Mouse (Mus musculus) CD4-positive, CD25-positive, alpha-beta regulatory T cell, adult 4 months (primary cell): ENCODE results near the gene Sema4a. TPM values are rescaled to one million over a fixed set of nuclear protein-coding genes. Genes with fewer than 3 reads are reported as not detected.

Experiments
- ATAC-seq: one replicate; pipeline ENCODE4 v1.8.0; 2017
- polyA plus RNA-seq, 2 experiments: library from polyadenylated mRNA; unstranded; fragments of 100-300 nt; shearing (Covaris generic); gene quantifications; one replicate each; pipeline ENCODE4 v1.2.1; 2017

Sema4a gene
- polyA plus RNA-seq, 2 experiments from 2014 or later: 17.6 to 32.8 TPM

DNA sequence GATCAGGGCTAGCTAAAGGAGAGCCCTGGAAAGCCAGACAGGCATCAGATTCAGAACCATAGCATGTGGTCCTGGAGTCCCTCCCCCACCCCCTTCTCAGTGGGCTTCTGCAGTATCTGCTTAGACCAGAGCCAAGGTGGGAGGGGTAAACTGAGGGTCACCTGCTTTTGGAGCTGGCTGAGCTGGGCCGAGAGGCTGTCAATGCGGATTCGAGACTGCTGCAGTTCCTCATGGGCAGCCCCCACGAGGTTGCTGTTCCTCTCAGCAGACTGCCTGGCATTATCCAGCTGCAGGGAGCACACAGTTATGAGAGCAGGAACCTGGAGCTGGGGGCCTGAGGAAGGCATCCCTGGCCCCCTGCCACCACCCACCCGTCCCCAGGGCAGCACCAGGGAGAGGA lies 25.1 kb upstream of the Sema4a start:
- ATAC-seq: no peak

DNA sequence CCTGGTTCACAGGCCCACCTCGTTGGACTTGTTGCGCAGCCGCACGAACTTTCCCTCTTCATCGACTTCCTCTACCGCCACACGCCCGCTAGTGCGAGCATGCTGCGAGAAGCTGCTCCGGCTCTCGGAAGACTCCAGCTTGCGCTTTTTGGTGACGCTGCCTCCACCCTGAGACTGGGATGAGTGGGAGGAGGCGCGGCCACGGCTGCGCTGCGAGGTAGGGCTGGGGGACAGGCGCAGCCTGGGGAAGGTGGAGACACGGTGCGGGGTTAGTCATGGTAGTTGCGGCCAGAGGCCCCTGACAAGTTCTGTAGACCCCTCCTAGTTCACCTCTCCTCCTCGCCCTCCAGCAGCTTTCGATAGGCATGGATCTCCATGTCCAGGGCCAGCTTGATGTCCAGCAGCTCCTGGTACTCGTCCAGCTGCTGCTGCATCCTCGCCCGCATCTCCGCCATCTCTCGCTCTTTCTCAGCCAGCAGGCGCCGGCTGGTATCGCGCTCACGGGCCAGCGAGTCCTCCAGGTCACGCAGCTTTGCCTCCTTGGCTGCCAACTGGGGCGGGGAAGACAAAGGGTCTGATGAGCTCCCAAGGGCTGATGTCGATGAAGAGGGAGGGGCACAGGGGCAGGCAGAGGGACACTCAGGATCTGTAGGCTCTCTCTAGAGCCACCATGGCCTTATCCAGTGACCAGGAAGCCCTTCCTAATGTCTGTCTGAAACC lies 23.8 kb upstream of the Sema4a start:
- no peak for ATAC-seq

DNA sequence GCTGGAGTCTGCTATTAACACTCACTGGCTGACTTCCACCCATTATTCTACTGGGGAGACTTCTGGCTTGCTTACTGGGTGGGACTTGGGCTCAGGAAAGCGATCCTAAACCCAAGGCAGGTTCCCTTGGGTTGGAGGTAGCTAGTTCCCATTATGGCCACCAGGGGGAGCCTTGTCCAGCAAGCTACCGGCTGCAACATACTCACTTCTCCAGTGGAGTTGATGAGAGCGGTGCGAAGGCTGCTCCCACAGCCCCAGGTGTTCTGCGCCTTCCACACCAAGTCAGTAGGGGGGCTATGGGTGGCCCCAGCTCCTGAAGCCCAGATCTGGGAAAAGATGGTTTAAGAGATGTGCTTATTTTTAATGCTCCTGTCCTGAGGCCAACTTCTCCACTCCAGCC lies 22.6 kb upstream of the Sema4a start:
- ATAC-seq: peak; percentile 70

DNA sequence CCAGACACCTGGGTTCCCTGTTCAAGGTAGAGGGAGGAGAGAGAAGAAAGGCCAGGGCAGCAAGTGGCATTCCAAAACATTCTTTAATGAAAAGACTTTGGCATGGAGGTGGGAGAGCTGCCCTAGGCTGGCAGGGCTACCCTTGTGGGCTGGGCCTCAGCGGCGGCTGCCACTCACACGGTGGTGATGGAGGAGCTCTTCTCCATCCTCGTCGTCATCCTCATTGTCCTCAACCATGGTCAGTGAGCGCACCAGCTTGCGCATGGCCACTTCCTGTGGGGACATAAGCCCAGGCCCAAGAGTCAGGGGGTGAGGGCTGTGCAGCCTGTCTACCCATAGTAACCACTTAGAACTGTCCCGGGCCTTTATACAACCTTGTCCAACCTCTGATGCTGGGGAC lies 22.2 kb upstream of the Sema4a start:
- ATAC-seq: no peak

- ATAC-seq: no peak
These were observed 21.4 kb upstream of the Sema4a start for GRCm38 (mm10) chr3:88482336-88482735.

DNA sequence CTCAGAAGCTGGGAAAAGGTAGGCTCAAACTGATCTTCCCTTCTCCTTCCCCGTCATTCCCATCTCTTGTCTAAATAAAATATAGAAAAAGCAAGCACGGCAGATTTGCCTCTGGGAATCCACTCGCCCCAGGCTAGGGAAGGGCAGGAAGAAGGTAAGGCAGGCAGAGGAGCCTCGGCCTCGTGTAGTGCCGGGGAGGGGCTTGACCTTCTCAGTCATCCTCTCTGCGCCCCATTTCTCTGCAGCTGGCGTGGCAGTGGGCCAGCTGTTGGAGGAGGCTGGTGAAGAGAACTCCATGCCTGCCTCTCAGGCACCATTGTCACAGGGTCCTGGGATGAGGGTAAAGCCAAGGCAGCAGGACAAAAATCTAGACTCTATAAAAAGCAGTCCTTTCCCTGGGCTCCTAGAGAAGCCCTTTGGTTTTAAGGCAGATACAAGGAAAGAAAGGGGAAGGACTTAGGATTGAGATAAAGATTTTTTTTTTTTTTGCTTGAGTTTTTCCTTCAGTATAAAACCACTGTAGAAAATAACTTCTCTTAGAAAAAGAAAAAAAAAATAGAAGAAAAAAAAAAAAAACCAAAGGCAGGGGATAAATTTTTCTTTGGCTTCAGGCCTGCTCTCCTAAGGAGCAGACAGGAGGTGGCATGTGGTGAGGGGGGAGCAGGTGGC lies 20.5 kb upstream of the Sema4a start:
- no peak for ATAC-seq

DNA sequence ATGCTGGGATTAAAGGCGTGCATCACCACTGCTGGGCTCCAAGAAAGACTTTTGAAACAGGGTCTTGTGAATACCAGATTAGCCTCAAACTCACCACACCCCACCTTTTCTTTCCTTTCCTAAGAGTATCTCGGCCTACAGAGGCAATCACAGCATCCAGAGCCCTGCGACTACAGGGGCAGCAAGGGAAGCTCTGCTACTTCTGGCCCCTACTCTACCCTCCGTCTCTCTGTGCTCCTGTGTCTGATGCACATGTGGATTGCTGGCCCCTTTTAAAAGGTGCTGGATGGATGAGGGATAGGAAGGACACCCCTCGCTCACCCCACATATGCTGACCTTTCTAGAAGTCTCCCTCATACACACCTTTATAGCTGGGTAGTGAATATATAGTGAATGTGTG lies 19.7 kb upstream of the Sema4a start:
- ATAC-seq: no peak

DNA sequence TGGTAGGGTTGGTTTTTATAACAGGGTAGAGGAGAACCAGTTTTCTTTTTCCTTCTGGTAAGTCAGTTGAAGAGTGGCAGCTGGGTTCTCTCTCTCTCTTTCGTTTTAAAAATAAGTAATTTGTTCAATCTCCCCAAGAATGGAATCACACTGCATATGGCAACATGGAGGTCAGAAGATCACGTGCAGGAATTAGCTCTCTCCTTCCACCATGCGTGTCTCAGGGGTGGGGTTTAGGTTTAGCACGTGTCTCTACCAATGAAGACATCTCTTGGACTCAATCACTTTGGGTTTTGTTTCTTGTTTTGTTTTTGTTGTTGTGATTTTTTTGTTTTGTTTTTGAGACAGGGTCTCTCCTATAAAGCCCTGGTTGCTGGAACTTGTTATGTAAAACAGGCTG lies 18.8 kb upstream of the Sema4a start:
- ATAC-seq: no peak

DNA sequence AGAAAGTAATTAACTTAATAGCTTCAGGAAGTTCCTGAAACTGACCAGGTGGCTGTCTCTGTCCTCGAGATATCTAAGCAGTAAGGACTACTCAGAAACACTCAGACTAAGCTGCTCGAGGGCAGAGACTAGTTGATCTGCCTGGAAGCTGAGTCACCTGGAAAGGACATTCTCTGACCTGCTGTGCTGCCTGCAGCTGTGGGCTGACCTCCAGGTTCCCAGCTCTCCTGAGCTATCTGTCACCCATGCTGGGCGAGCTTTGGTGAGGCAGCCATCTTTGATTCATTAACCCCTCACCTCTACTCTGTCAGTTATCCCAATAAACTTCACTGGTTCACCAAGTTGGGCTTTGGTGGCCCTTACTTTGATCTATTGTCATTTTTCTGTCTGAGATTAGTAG lies 18.2 kb upstream of the Sema4a start:
- no peak for ATAC-seq

DNA sequence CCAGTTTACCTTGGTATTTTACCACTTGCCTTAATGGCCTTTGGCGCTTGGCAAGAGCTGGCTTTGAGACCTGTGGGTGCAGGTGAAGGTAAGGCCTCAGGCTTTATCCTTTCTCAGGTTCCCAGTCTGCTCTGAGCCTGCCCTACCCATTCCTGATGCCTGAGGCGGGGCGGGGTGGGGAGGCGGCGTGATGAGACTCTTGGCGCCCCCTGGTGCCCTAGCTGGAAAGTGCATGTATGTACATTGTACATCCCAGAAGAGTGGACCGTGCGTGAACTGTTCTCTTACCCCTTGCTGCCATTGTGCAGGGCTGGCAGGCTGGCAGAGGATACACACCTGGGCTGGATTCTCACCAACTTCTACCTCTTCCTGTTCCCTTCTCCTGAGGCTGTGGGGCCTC lies 16.8 kb upstream of the Sema4a start:
- peak; percentile 90 for ATAC-seq

DNA sequence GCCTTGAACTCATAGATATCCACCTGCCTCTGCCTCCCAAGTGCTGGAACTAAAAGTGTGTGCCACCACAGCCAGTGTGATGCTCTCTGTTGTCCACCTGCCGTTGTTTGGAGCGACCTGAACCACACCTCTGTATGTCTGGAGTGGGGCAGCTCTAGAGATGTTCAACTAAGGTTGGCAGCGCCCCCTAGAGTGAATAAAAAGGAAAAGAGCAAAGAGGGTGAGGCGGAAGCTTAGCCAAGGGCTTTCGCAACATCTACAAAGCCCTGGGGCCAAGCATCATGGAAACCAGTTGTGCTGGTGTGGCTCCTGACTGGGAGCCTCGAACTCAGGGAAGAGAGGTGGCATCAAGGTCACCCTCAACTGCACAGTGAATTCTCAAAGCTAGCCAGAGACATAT lies 15.4 kb upstream of the Sema4a start:
- ATAC-seq: no peak

DNA sequence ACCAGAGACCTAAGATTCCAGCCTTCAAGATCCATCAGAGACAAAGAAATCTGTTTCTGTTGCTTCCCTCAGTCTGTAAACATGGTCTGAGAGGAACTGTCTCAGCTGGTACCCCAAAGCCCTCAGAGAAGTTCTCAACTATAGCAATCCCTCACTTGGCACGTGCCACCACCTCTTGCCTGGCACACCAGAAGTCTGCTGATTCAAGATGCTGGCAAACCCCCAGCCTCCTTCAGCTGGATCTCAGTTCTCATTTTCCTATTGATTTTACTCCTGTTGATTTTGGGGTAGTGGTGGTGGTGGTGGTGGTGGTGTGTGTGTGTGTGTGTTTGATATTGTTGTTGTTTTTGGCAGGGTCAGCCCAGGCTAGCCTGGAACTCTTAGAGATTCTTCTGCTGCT lies 12.6 kb upstream of the Sema4a start:
- ATAC-seq: no peak

- no peak for ATAC-seq
These were observed 12.0 kb upstream of the Sema4a start for GRCm38 (mm10) chr3:88473020-88473419.

DNA sequence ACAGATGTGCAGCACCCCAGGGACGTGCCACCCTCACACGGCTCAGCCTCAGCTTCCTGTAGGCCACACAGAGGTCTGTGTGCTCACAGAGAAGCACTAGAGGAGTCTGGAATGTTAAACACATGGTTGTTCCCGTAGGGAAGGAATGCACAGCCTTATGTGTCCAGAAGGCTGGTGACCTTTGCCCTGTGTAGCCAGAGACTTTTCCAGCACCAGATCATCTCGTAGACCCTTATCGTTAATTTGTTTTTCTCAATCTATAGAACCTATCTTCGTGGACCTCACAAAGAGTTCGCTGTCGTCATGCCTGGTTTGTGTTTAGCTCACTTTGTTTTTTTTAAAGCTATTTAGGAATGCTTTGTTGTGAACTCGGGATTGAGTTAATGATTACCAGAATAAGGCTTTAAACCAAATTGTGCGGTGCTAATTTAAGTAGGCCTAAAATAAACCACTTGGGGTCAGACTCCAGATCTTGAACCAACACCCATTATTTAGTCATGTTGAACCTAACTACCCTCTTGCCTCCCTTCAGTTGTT lies 10.0 kb upstream of the Sema4a start:
- ATAC-seq: no peak

DNA sequence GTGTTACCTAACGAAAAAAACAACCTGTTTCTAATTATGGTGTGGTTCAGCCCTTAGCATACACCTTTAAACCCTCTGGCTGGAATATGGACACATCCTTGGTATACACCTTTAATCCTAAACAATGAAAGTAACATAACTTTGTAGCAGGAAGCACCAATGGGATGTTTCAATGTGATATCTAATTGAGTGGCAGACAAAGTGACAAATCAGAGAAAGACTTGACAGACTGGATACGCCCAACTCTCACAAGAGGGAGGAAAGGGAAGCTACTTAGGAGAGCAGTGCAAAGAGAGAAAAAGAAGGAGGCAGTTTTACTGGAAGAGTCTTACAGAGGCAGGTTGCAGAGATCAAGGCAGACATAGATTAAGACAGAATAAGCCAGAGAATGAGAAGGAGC lies 8.5 kb upstream of the Sema4a start:
- ATAC-seq: no peak

DNA sequence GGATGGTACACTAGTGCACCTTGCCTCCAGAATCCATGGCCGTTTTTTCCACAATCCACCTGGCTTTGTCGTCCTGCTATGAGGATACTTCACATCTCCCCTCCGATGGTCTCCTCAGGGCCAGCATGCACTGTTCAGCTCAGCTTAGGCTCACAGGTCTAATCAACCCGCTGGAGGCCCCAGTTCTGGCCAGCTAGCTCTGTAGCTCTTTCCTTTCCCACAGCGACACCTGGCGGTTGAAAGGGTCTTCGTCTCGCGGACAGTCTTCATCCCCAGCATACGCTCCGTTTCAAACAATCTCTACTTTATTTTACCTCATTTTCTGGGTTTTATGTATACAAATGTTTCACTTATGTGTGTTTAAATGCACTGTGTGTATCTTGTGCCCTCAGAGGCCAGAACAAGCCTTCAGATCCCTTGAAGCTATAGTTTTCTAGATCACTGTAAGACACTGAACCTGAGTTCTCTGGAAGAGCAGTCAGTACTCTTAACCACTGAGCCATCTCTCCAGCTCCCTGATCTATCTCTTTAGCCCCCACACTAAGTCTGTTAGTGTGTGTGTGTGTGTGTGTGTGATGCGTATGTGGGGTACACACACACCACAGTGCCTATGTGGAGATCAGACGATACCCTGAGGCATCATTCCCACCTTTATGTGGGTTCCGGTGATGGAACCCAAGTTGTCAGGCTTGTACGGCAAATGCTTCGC lies 6.3 kb upstream of the Sema4a start:
- ATAC-seq: peak; percentile 82

GRCm38 (mm10) chr3:88465127-88465526 lies 4.1 kb upstream of the Sema4a start:
- no peak for ATAC-seq

DNA sequence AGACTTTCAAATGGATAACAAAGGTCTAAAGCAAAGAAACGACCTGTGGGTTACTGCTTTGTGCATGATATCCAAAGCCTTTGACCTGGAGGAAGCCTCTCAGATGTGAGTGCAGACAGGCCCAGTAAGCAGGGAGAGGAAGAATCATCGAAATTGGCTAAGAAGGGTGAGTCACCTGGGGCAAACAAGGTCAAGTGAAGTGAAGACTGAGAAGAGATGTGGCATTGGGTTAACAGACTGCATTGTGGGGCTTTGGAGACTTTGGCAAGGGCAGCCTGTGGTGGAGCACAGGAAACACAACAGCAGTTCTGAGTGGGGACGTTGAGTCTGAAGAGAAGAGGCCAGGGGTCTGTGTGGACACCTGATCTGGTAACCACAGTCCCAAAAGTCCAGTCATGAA lies 3.4 kb upstream of the Sema4a start:
- no peak for ATAC-seq

DNA sequence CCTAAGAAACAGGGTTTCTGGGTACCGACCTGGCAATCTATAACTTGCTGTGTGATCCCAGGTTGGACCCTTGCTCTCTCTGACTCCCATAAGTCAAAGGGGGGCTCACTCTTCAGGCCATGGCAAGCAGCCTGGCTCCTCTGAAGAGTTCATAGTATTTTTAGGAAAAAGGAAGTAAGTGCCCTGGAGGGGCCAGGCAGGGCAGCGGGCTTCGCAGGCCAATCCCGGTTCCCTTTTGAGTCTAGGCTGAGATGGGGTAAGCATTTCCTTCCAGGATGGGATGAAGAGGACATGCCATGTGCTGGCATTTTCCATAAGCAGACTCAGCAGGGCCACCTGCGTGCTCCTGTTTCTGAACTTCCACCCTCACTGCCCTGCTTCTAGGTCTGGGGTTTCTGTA lies 953 bp downstream of the Sema4a start:
- ATAC-seq: no peak

DNA sequence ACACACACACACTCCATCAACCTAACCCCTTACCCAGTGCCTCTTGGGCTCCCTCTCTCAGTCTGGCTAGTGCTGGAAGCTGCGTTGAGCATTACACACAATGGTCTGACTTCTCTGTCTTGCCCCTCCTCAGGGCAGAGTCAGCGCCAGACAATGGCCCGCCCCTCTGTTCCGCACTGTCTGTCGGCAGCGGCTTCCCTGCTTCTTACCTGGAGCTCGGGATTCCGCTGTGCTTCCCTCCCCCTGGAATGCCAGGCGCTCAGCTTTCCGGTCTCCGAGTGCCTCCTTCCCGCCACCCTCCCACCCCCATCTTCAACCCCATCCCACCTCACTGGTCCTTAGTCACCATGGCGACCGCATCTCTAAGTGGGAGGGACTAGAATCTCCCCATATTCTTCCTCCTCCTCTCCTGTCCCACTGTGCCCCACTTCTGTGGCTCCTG lies 2.2 kb downstream of the Sema4a start:
- ATAC-seq: no peak

- no peak for ATAC-seq
These were observed 4.0 kb downstream of the Sema4a start for GRCm38 (mm10) chr3:88456746-88457532.

GRCm38 (mm10) chr3:88456313-88456712 lies 4.7 kb downstream of the Sema4a start:
- no peak for ATAC-seq
